In genomic region chr1:34472427-34473300, GRCm38 (mm10) we compare ENCODE assay signal across 9 mouse cellular contexts. TPM values are rescaled to one million over a fixed set of nuclear protein-coding genes. Genes with fewer than 3 reads are reported as not detected.
DNase-seq lines count a peak whose midpoint lies in the region; ATAC-seq lines count a peak whose summit lies in the region.
"Had no signal": no experiment of that assay in that cellular context is flagged by ENCODE, and none has a peak within 500 bp of the region (broad histone marks: within the 10 kb centered on the region; RNA-seq: fewer than 3 reads in every experiment).

No protein-coding gene starts in this region.

- H3K36me3 ChIP-seq in limb, embryonic 12.5 days = no peaks in the 10 kb centered on the region
- H3K36me3 ChIP-seq in midbrain, embryonic 11.5 days (ENCODE audit: control insufficient read depth, insufficient read depth, low read length) = no peaks in the 10 kb centered on the region
- H3K36me3 ChIP-seq in splenic B cell, adult 2 months (ENCODE audit: control insufficient read depth, insufficient read depth, low read length, poor library complexity, severe bottlenecking) = 0 out of 2 replicates have a peak, but pooled peaks cover 1% of the 10 kb centered on the region

- H3K4me2 ChIP-seq in limb, embryonic 12.5 days = peak overlapping the region; percentile 95
- peak overlapping the region; percentile 91 for H3K4me2 ChIP-seq in midbrain, embryonic 11.5 days

- peak overlapping the region; percentile 66 for H3K9ac ChIP-seq in limb, embryonic 12.5 days (replicated peaks)
- H3K9ac ChIP-seq in midbrain, embryonic 11.5 days (ENCODE audit: low read length) = peak overlapping the region; percentile 49

- intact Hi-C loops in heart, postnatal 25 days (cut with DNase I) = no loop called here

- peaks cover 13% of the 10 kb centered on the region; the same call in 1 of the 2 replicates for H3K4me1 ChIP-seq in limb, embryonic 12.5 days (replicated peaks)
- H3K4me1 ChIP-seq in midbrain, embryonic 11.5 days (ENCODE audit: control insufficient read depth, insufficient read depth, low read length) = peaks cover 10% of the 10 kb centered on the region

- H3K9me3 ChIP-seq in limb, embryonic 12.5 days = no peaks in the 10 kb centered on the region
- no peaks in the 10 kb centered on the region for H3K9me3 ChIP-seq in midbrain, embryonic 11.5 days (ENCODE audit: control insufficient read depth, low read length)

- no peak overlapping the region for H3K27ac ChIP-seq in limb, embryonic 12.5 days
- no peak overlapping the region for H3K27ac ChIP-seq in midbrain, embryonic 11.5 days (ENCODE audit: low read depth, low read length)

- peaks cover 18% of the 10 kb centered on the region for H3K27me3 ChIP-seq in limb, embryonic 12.5 days
- H3K27me3 ChIP-seq in midbrain, embryonic 11.5 days (ENCODE audit: control insufficient read depth, insufficient read depth, low read length) = peaks cover 21% of the 10 kb centered on the region
- H3K27me3 ChIP-seq in splenic B cell, adult 2 months (ENCODE audit: control insufficient read depth, insufficient read depth, low read length, poor library complexity, severe bottlenecking) = no peaks in the 10 kb centered on the region

- ATAC-seq in erythroid progenitor cell, adult 5-6 weeks (replicated peaks; ENCODE audit: low FRiP score, poor library complexity, severe bottlenecking) = peak; percentile 76
- ATAC-seq in limb, embryonic 12.5 days (ENCODE audit: insufficient number of reproducible peaks, insufficient read depth, low FRiP score, low TSS enrichment, low read depth) = peak; percentile 76
- ATAC-seq in midbrain, embryonic 11.5 days (ENCODE audit: low FRiP score) = peak; percentile 62

- WGBS in limb, embryonic 12.5 days = 1% methylated on average over 42 of the region's 43 CpGs
- WGBS in midbrain, embryonic 11.5 days = under 1% methylated on average over 43 of the region's 43 CpGs

- H3K4me3 ChIP-seq in limb, embryonic 12.5 days (replicated peaks) = peak overlapping the region; percentile 61
- H3K4me3 ChIP-seq in midbrain, embryonic 11.5 days (ENCODE audit: low read depth, low read length) = peak overlapping the region; percentile 41

- peak; percentile 36 to 60 for DNase-seq in CD8-positive naive resting alpha-beta T cell, adult 2 months (ENCODE audit: low read depth in 2 of 2, low spot score in 2 of 2)
- DNase-seq in T-cell, adult 2 months (ENCODE audit: low spot score) = peak; percentile 72
- peak; percentile 26 for DNase-seq in heart, postnatal 25 days (ENCODE audit: low spot score)
- DNase-seq in midbrain, embryonic 11.5 days (ENCODE audit: low spot score, missing footprints) = peak; percentile 91
- peak; percentile 84 for DNase-seq in splenic B cell, adult 2 months (ENCODE audit: low read depth, low spot score)
- DNase-seq in adipocyte (ENCODE audit: low spot score) = no peak

RNA-seq across cellular contexts. Expression of gene Ptpn18, which starts 13.1 kb away (rescaled TPM):
- 9.2 and 11.9 TPM in 2 replicates for total RNA-seq in erythroid progenitor cell, adult 5-6 weeks (2015; ENCODE audit: low replicate concordance)
- total RNA-seq in erythroid progenitor cell, adult 5-6 weeks (2017; ENCODE audit: low replicate concordance) = 39.5 and 42.1 TPM in 2 replicates
- total RNA-seq in heart, postnatal 25 days (2021) = 1 to 10 TPM; 4.2 to 5.6 TPM
- polyA plus RNA-seq in limb, embryonic 12.5 days (2016; fragmentation: Nextera tagmentation; extraction: Ambion mirVana) = 10.8 and 13.4 TPM in 2 replicates
- 5.5 and 7.3 TPM in 2 replicates for polyA plus RNA-seq in midbrain, embryonic 11.5 days (2014; fragmentation: Nextera tagmentation; extraction: Ambion mirVana)

RNA-seq across cellular contexts. Expression of gene Prss39, which starts 25.5 kb away (rescaled TPM):
- not detected in 2 replicates for total RNA-seq in erythroid progenitor cell, adult 5-6 weeks (2015; ENCODE audit: low replicate concordance)
- not detected in 2 replicates for total RNA-seq in erythroid progenitor cell, adult 5-6 weeks (2017; ENCODE audit: low replicate concordance)
- not detected for total RNA-seq in heart, postnatal 25 days (2021)
- not detected in 2 replicates for polyA plus RNA-seq in limb, embryonic 12.5 days (2016; fragmentation: Nextera tagmentation; extraction: Ambion mirVana)
- polyA plus RNA-seq in midbrain, embryonic 11.5 days (2014; fragmentation: Nextera tagmentation; extraction: Ambion mirVana) = not detected in 2 replicates
- total RNA-seq: layer of hippocampus, postnatal 10 days had no signal

RNA-seq across cellular contexts. Expression of gene Imp4, which starts 33.0 kb away (rescaled TPM):
- 5.4 and 8.3 TPM in 2 replicates for total RNA-seq in erythroid progenitor cell, adult 5-6 weeks (2015; ENCODE audit: low replicate concordance)
- total RNA-seq in erythroid progenitor cell, adult 5-6 weeks (2017; ENCODE audit: low replicate concordance) = 2.6 and 8.3 TPM in 2 replicates
- total RNA-seq in heart, postnatal 25 days (2021) = 10 to 100 TPM; 29.2 to 31.4 TPM
- 90.3 and 93.1 TPM in 2 replicates for polyA plus RNA-seq in limb, embryonic 12.5 days (2016; fragmentation: Nextera tagmentation; extraction: Ambion mirVana)
- 90.3 and 94.0 TPM in 2 replicates for polyA plus RNA-seq in midbrain, embryonic 11.5 days (2014; fragmentation: Nextera tagmentation; extraction: Ambion mirVana)

RNA-seq across cellular contexts. Expression of gene Ccdc115, which starts 33.2 kb away (rescaled TPM):
- total RNA-seq in erythroid progenitor cell, adult 5-6 weeks (2015; ENCODE audit: low replicate concordance) = 3.2 and 5.0 TPM in 2 replicates
- total RNA-seq in erythroid progenitor cell, adult 5-6 weeks (2017; ENCODE audit: low replicate concordance) = 4.6 and 8.3 TPM in 2 replicates
- 10 to 100 TPM; 14.9 to 15.3 TPM for total RNA-seq in heart, postnatal 25 days (2021)
- polyA plus RNA-seq in limb, embryonic 12.5 days (2016; fragmentation: Nextera tagmentation; extraction: Ambion mirVana) = 45.4 and 45.7 TPM in 2 replicates
- polyA plus RNA-seq in midbrain, embryonic 11.5 days (2014; fragmentation: Nextera tagmentation; extraction: Ambion mirVana) = 73.9 and 78.3 TPM in 2 replicates
